Mouse (Mus musculus) embryonic fibroblast, embryonic 13.5 days (primary cell): ENCODE results near the gene 1700023F06Rik.

ENCODE experiments used
- CTCF ChIP-seq: IDR thresholded peaks from 2 replicates; pipeline ENCODE4 v1.5.1; 2011; ENCODE audit warnings: mild to moderate bottlenecking, control low read depth, low read length, moderate library complexity, borderline replicate concordance; ENCODE audit not compliant: insufficient read depth
- POLR2A ChIP-seq: IDR thresholded peaks from 2 replicates; pipeline ENCODE4 v1.6.1; 2011; ENCODE audit warnings: low read depth, mild to moderate bottlenecking, control low read depth, low read length, moderate library complexity

DNA sequence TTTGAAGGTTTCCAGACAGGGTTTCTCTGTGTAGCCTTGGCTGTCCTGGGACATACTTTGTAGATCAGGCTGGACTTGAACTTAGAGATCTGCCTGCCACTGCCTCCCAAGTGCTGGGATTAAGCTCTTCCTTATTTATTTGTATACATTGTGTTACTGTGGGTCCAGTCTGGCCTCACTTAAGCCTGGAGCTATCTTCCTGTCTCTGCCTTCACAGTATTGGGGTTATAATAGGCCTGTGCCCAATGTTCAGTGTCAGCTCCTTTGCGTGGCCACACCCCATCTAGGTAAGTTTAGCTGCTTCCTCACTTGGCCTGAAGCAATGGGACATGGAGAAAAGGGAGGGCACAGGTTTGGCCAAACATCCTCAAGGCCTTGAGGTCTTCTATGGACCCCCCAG, 31.8 kb downstream of the 1700023F06Rik start:
- TF ChIP-seq CTCF, result no peak
- TF ChIP-seq POLR2A, result no peak
